Mouse (Mus musculus): ENCODE data around the gene Ctsz. TPM values are rescaled to one million over a fixed set of nuclear protein-coding genes. Genes with fewer than 3 reads are reported as not detected.

Ctsz gene
- total and polyA plus RNA-seq, 3 experiments: 93.7 to 118 TPM; not detected in 1

GRCm38 (mm10) chr2:174442460-174442859 is 3.6 kb upstream of the Ctsz start:
- Histone ChIP-seq H3K27ac (ENCODE audit: control insufficient read depth, low read depth, low read length) (no peak overlapping the region), H3K4me1 (ENCODE audit: control insufficient read depth in 1 of 2, insufficient read depth in 2 of 2, low read length in 2 of 2) (peaks cover 5 to 21% of the 10 kb centered on the region in 2 experiments; a peak in 3 of 4 replicates)

GRCm38 (mm10) chr2:174441898-174442297 is 3.1 kb upstream of the Ctsz start:
- Histone ChIP-seq H3K9me3 (replicated peaks; ENCODE audit: insufficient read depth, low read length) (no peaks in the 10 kb centered on the region), H3K79me2 (ENCODE audit: control insufficient read depth, insufficient read depth, low read length, poor library complexity) (peaks cover 4% of the 10 kb centered on the region; the same call in 1 of the 2 replicates), H3K36me3 (ENCODE audit: control insufficient read depth in 1 of 2, insufficient read depth in 2 of 2, low read length in 2 of 2) (peaks cover 0 to 12% of the 10 kb centered on the region in 2 experiments; a peak in 2 of 4 replicates), H3K27ac (ENCODE audit: control insufficient read depth, low read depth, low read length) (no peak overlapping the region), H3K4me3 (ENCODE audit: control insufficient read depth in 1 of 2, insufficient read depth in 1 of 2, low read depth in 2 of 2, low read length in 2 of 2) (no peak overlapping the region), H3K9ac (ENCODE audit: control insufficient read depth, low read depth, low read length, poor library complexity, severe bottlenecking) (no peak overlapping the region), H3K27me3 (ENCODE audit: control insufficient read depth in 1 of 2, insufficient read depth in 2 of 2, low read length in 2 of 2) (no peaks in the 10 kb centered on the region), H3K4me1 (ENCODE audit: control insufficient read depth in 1 of 2, insufficient read depth in 2 of 2, low read length in 2 of 2) (peaks cover 5 to 26% of the 10 kb centered on the region in 2 experiments; a peak in 3 of 4 replicates)
- TF ChIP-seq MYB (IDR thresholded peaks at IDR 0.05; ENCODE audit: low read depth, low read length) (no peak), ZNF384 (IDR thresholded peaks at IDR 0.05; ENCODE audit: low read depth, low read length) (peak; percentile 75)
- no peak for DNase-seq (ENCODE audit: low read depth, low spot score)

More at GRCm38 (mm10) chr2:174442460-174442859, 3.6 kb upstream of the Ctsz start:
- H3K4me3 ChIP-seq (ENCODE audit: control insufficient read depth in 1 of 2, insufficient read depth in 1 of 2, low read depth in 2 of 2, low read length in 2 of 2): no peak overlapping the region
- no peaks in the 10 kb centered on the region for H3K27me3 ChIP-seq (ENCODE audit: control insufficient read depth in 1 of 2, insufficient read depth in 2 of 2, low read length in 2 of 2)
- no peaks in the 10 kb centered on the region for H3K9me3 ChIP-seq (replicated peaks; ENCODE audit: insufficient read depth, low read length)
- TF ChIP-seq ZKSCAN1 (IDR thresholded peaks at IDR 0.05; ENCODE audit: low read depth, low read length): no peak
- TF ChIP-seq SIN3A (IDR thresholded peaks at IDR 0.05; ENCODE audit: low read length): no peak
- no peak for TF ChIP-seq E2F4 (IDR thresholded peaks at IDR 0.05; ENCODE audit: borderline replicate concordance, low read depth, low read length)
- TF ChIP-seq CHD1 (IDR thresholded peaks at IDR 0.05; ENCODE audit: low read depth, low read length): no peak
- TF ChIP-seq BHLHE40 (IDR thresholded peaks at IDR 0.05; ENCODE audit: borderline replicate concordance, low read depth, low read length): no peak
- TF ChIP-seq MYC (IDR thresholded peaks at IDR 0.05; ENCODE audit: low read depth, low read length): no peak
- TF ChIP-seq USF1 (IDR thresholded peaks at IDR 0.05; ENCODE audit: low read depth, low read length): no peak
- no peak for TF ChIP-seq ZMIZ1 (IDR thresholded peaks at IDR 0.05; ENCODE audit: low read depth, low read length)
- no peak for TF ChIP-seq EP300 (IDR thresholded peaks at IDR 0.05; ENCODE audit: low read depth in 1 of 2, low read length in 2 of 2)
- no peak for DNase-seq (ENCODE audit: low read depth, low spot score)
- H3K9ac ChIP-seq (ENCODE audit: control insufficient read depth, low read depth, low read length, poor library complexity, severe bottlenecking): no peak overlapping the region
- H3K79me2 ChIP-seq (ENCODE audit: control insufficient read depth, insufficient read depth, low read length, poor library complexity): peaks cover 4% of the 10 kb centered on the region; the same call in 1 of the 2 replicates
- peaks cover 0 to 7% of the 10 kb centered on the region in 2 experiments; a peak in 2 of 4 replicates for H3K36me3 ChIP-seq (ENCODE audit: control insufficient read depth in 1 of 2, insufficient read depth in 2 of 2, low read length in 2 of 2)

- no peak for TF ChIP-seq CHD1 (IDR thresholded peaks at IDR 0.05; ENCODE audit: low read depth, low read length)
- TF ChIP-seq JUND (IDR thresholded peaks at IDR 0.05; ENCODE audit: low read depth, low read length): no peak
- Histone ChIP-seq H3K9ac (ENCODE audit: control insufficient read depth, low read depth, low read length, poor library complexity, severe bottlenecking) (no peak overlapping the region), H3K4me1 (ENCODE audit: control insufficient read depth in 1 of 2, insufficient read depth in 2 of 2, low read length in 2 of 2) (peaks cover 5 to 34% of the 10 kb centered on the region in 2 experiments; a peak in 3 of 4 replicates), H3K27ac (ENCODE audit: control insufficient read depth, low read depth, low read length) (no peak overlapping the region), H3K4me3 (ENCODE audit: control insufficient read depth in 1 of 2, insufficient read depth in 1 of 2, low read depth in 2 of 2, low read length in 2 of 2) (no peak overlapping the region), H3K27me3 (ENCODE audit: control insufficient read depth in 1 of 2, insufficient read depth in 2 of 2, low read length in 2 of 2) (no peaks in the 10 kb centered on the region), H3K36me3 (ENCODE audit: control insufficient read depth in 1 of 2, insufficient read depth in 2 of 2, low read length in 2 of 2) (peaks cover 0 to 16% of the 10 kb centered on the region in 2 experiments; a peak in 2 of 4 replicates), H3K9me3 (replicated peaks; ENCODE audit: insufficient read depth, low read length) (no peaks in the 10 kb centered on the region), H3K79me2 (ENCODE audit: control insufficient read depth, insufficient read depth, low read length, poor library complexity) (peaks cover 4% of the 10 kb centered on the region; the same call in 1 of the 2 replicates)
- no peak for DNase-seq (ENCODE audit: low read depth, low spot score)
Measured at GRCm38 (mm10) chr2:174439961-174440360, 1.1 kb upstream of the Ctsz start.

Measured in MEL (cell line).